Mouse (Mus musculus): ENCODE measurements around the gene Proca1. TPM values are rescaled to one million over a fixed set of nuclear protein-coding genes. Genes with fewer than 3 reads are reported as not detected.

Gene Proca1
- 102 and 105 TPM in 2 replicates for polyA plus RNA-seq (2012; ENCODE audit: insufficient read depth, insufficient read length, missing spikeins)

DNA sequence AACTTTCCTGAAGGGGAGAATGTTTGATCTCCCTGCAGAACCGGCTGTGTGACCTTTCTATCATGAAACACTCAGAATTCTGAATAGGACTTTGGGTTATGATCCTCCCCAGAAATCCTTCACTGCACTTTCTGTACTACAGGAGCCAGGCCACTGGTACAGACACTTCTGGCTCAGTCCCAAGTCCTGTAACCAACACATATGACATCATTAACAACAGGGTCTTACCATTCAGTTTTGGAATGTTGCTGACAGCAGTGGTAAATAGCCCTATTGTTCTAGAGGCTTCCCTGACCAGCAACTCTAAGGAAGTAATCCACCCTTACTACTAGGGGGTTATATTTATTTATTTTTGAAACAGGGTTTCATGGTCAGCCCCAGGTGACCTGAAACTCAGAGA, at the start of gene Proca1:
Gene Proca1 (plus strand): TSS at position 280 of the 400 bp plus-strand sequence.
- H3K27ac ChIP-seq (replicated peaks; ENCODE audit: low read depth, low read length), result no peak within 1 kb of the TSS
- no peak within 1 kb of the TSS for H3K4me3 ChIP-seq (ENCODE audit: insufficient read depth, low read depth, low read length)

GRCm38 (mm10) chr11:78143520-78143919, 49.7 kb upstream of the Proca1 start:
- Histone ChIP-seq H3K27ac (replicated peaks; ENCODE audit: low read depth, low read length) (no peak overlapping the region), H3K4me1 (ENCODE audit: control insufficient read depth, insufficient read depth, insufficient read length, low read length) (no peaks in the 10 kb centered on the region), H3K4me3 (ENCODE audit: insufficient read depth, low read depth, low read length) (no peak overlapping the region)

More for the DNA sequence above, at the start of gene Proca1:
- peaks cover 6% of the 10 kb centered on the region; the same call in 1 of the 2 replicates for H3K4me1 ChIP-seq (ENCODE audit: control insufficient read depth, insufficient read depth, insufficient read length, low read length)

DNA sequence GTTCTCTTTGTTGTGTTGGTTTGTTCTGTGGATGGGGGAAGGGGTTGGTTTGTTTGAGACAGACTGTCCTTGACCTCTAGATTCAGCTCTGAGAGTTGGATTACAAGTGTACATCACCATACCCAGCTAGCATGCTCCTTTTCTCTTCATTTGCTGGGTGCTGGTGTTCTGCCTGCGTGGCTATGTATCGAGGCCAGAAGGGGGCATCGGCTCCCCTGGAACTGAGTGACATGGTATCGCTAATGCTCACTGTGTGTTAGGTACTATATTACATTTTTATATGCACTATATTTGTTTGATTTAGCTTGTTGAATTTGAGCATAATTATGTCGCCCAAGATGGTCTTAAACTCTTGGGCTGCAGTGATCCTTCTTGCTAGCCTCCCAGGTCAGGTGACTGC, 47.0 kb upstream of the Proca1 start:
- Histone ChIP-seq H3K27ac (replicated peaks; ENCODE audit: low read depth, low read length) (no peak overlapping the region), H3K4me1 (ENCODE audit: control insufficient read depth, insufficient read depth, insufficient read length, low read length) (no peaks in the 10 kb centered on the region), H3K4me3 (ENCODE audit: insufficient read depth, low read depth, low read length) (no peak overlapping the region)

DNA sequence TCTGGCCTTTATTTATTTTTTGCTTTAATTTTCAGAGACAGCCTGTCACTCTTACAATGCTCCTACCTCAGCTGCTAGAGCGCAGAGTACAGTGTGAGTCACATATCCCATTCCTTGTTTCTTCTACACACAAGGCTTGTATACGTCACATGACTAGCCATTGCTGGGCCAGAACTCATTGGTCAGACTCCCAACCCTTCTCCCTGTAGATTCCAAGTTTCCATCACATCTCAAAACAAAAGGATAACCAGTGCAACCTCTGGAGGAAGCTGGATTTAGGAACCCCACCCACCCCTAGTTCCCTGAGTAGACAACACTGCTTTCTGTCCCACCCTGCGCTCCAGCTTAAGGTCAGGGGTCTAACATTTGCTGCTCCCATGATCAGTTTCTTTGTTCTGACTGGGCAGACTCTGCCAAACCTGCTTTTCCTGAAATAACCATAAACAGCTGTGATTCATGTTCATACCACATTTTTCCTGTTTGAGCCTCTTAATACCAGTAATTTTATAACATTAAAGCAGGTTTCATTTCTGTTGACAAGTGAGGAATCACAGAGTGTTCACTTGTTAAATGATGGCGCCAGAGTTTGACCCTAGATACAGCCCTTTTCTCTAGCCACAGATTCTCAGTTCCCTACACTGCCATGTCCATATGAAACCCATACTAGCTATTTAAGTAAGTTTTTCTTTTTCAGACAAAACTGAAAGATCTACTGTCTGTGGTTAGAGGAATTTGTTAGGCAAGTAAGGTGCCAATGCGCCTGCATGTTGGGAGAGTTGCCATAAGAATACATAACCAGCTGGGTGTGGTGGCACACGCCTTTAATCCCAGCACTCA, 46.3 kb upstream of the Proca1 start:
- Histone ChIP-seq H3K27ac (replicated peaks; ENCODE audit: low read depth, low read length) (no peak overlapping the region), H3K4me1 (ENCODE audit: control insufficient read depth, insufficient read depth, insufficient read length, low read length) (no peaks in the 10 kb centered on the region), H3K4me3 (ENCODE audit: insufficient read depth, low read depth, low read length) (no peak overlapping the region)

DNA sequence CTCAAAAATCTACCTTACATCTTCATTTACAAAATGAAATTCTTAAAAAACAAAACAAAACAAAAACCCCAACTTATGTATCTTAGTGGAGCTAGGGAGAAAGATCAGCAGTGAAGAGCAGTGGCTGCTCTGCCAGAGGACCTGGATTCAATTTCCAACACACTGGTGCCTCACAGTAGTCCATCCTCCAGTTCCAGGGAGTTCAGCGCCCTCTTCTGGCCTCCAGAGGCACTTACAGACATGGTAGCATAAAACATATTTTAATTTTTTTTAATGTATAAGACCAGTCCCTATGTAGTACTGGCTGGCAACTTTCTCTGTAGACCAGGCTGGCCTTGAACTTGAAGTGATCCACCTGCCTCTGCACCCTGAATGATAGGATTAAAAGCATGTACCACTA, 42.0 kb upstream of the Proca1 start:
- Histone ChIP-seq H3K4me3 (ENCODE audit: insufficient read depth, low read depth, low read length) (no peak overlapping the region), H3K27ac (replicated peaks; ENCODE audit: low read depth, low read length) (no peak overlapping the region), H3K4me1 (ENCODE audit: control insufficient read depth, insufficient read depth, insufficient read length, low read length) (no peaks in the 10 kb centered on the region)

DNA sequence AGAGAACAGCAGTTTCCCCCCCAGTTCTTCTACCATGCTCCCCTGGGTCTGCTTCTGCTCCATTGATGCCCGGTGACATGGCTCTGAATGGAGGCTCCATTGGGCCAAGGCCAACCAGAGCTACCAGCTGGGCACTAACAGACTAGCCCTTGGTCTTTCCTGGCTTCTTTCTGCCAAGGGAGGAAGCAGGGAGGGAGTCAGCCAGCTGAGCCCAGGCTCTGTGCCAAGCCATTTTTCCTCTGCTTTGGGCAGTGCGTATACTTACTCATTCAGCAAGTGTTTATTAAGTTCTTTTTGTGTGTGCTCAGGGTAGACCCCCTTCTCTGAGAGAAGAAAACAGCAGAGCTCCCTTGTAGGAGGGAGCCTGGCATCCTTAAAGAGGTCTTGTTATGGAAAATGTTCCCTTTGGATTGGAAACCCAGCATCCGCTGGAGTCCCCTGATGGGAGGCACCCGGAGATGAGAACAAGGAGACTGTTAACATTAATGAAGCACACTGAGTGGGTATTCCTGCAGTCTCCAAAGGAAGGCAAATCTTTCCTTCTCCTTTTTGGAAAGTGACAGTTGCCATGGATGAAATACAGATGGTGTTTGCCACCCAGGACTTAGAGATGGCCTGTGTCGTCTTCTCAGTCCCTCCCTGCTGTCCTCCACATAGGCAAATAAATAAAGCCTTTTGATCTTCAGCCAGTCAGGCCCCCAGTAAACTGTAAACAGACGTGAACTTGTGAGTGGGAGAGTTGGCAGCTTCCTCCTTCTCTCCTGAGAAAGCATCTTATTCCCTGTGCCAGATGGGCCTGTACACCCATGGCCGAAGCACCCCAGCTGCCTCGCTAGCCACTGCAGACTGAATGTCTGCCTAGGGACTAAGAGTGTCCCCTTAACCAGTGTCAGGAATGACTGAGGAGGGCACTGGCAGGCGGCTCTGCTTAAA, 40.6 kb upstream of the Proca1 start:
- H3K4me1 ChIP-seq (ENCODE audit: control insufficient read depth, insufficient read depth, insufficient read length, low read length), result no peaks in the 10 kb centered on the region
- no peak overlapping the region for H3K4me3 ChIP-seq (ENCODE audit: insufficient read depth, low read depth, low read length)
- no peak overlapping the region for H3K27ac ChIP-seq (replicated peaks; ENCODE audit: low read depth, low read length)

DNA sequence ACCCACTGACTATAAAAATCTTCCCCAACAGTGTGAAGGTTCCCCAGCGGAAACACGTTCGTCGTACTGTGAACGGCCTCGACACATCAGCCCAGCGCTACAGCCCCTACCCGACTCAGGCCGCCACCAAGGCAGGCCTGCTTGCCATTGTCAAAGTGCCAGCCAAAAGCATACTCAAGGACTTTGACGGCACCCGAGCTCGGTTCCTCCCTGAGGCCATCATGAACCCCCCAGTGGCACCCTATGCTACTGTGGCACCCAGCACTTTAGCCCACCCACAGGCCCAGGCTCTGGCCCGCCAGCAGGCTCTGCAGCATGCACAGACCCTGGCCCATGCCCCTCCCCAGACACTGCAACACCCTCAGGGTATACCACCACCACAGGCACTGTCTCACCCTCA, 39.4 kb upstream of the Proca1 start:
- H3K27ac ChIP-seq (replicated peaks; ENCODE audit: low read depth, low read length), result no peak overlapping the region
- no peak overlapping the region for H3K4me3 ChIP-seq (ENCODE audit: insufficient read depth, low read depth, low read length)
- H3K4me1 ChIP-seq (ENCODE audit: control insufficient read depth, insufficient read depth, insufficient read length, low read length), result no peaks in the 10 kb centered on the region

DNA sequence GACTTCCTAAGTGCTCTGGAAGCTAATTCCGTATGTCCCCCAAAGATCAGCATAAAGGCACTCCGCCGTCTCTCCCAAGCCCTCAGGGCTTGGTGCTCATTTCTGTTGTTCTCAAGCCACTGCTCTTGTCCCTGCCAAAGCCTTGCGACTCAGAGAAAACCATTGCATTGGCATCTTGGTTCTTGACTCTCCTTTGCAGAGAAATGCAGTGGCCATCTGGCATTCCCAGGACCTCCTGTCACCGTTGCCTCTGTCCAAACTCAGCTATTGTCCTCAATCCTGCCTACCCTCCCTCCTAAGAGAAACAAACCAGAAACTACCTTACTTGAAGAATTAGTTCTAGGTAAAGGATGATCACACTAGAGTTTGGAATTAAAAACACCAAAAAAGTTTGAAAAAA, 37.5 kb upstream of the Proca1 start:
- no peak overlapping the region for H3K4me3 ChIP-seq (ENCODE audit: insufficient read depth, low read depth, low read length)
- peaks cover 4% of the 10 kb centered on the region; the same call in 1 of the 2 replicates for H3K4me1 ChIP-seq (ENCODE audit: control insufficient read depth, insufficient read depth, insufficient read length, low read length)
- no peak overlapping the region for H3K27ac ChIP-seq (replicated peaks; ENCODE audit: low read depth, low read length)

- no peak overlapping the region for H3K4me3 ChIP-seq (ENCODE audit: insufficient read depth, low read depth, low read length)
- H3K27ac ChIP-seq (replicated peaks; ENCODE audit: low read depth, low read length), result no peak overlapping the region
- H3K4me1 ChIP-seq (ENCODE audit: control insufficient read depth, insufficient read depth, insufficient read length, low read length), result peaks cover 4% of the 10 kb centered on the region; the same call in 1 of the 2 replicates
These were observed 37.0 kb upstream of the Proca1 start for GRCm38 (mm10) chr11:78156156-78156699.

- Histone ChIP-seq H3K27ac (replicated peaks; ENCODE audit: low read depth, low read length) (no peak overlapping the region), H3K4me3 (ENCODE audit: insufficient read depth, low read depth, low read length) (no peak overlapping the region), H3K4me1 (ENCODE audit: control insufficient read depth, insufficient read depth, insufficient read length, low read length) (peaks cover 17% of the 10 kb centered on the region)
These were observed 34.1 kb upstream of the Proca1 start for GRCm38 (mm10) chr11:78159096-78159495.

GRCm38 (mm10) chr11:78159557-78159956, 33.6 kb upstream of the Proca1 start:
- Histone ChIP-seq H3K4me3 (ENCODE audit: insufficient read depth, low read depth, low read length) (no peak overlapping the region), H3K27ac (replicated peaks; ENCODE audit: low read depth, low read length) (0 out of 2 replicates have a peak overlapping the region, but pooled peaks have one; percentile 23), H3K4me1 (ENCODE audit: control insufficient read depth, insufficient read depth, insufficient read length, low read length) (peaks cover 17% of the 10 kb centered on the region)

- peaks cover 17% of the 10 kb centered on the region for H3K4me1 ChIP-seq (ENCODE audit: control insufficient read depth, insufficient read depth, insufficient read length, low read length)
- H3K4me3 ChIP-seq (ENCODE audit: insufficient read depth, low read depth, low read length), result no peak overlapping the region
- H3K27ac ChIP-seq (replicated peaks; ENCODE audit: low read depth, low read length), result peak overlapping the region; percentile 23; the same call in 1 of the 2 replicates
These were observed 33.0 kb upstream of the Proca1 start for GRCm38 (mm10) chr11:78160171-78160570.

GRCm38 (mm10) chr11:78160675-78161074, 32.5 kb upstream of the Proca1 start:
- Histone ChIP-seq H3K27ac (replicated peaks; ENCODE audit: low read depth, low read length) (no peak overlapping the region), H3K4me3 (ENCODE audit: insufficient read depth, low read depth, low read length) (no peak overlapping the region), H3K4me1 (ENCODE audit: control insufficient read depth, insufficient read depth, insufficient read length, low read length) (peaks cover 17% of the 10 kb centered on the region)

DNA sequence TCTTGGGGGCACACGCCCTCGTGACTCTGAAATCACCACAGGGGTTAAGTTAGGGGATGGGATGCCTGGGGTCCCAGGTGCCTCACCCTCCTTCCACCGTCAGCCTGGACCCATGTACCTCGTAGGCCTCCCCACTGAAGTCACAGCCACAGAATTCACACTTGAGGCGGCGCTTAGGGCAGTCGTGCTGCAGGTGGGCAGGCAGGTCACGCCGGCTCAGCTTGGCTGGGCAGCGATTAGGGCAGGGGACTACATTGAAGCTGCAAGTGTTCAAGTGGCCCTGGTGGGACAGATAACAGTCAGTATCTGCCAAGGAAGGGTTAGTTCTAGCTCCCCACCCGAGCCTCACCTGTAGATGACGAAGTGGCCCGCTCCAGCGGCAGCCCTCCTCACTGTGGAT, 32.0 kb upstream of the Proca1 start:
- H3K4me1 ChIP-seq (ENCODE audit: control insufficient read depth, insufficient read depth, insufficient read length, low read length), result peaks cover 20% of the 10 kb centered on the region
- H3K4me3 ChIP-seq (ENCODE audit: insufficient read depth, low read depth, low read length), result no peak overlapping the region
- H3K27ac ChIP-seq (replicated peaks; ENCODE audit: low read depth, low read length), result no peak overlapping the region

- H3K27ac ChIP-seq (replicated peaks; ENCODE audit: low read depth, low read length), result no peak overlapping the region
- peaks cover 22% of the 10 kb centered on the region for H3K4me1 ChIP-seq (ENCODE audit: control insufficient read depth, insufficient read depth, insufficient read length, low read length)
- H3K4me3 ChIP-seq (ENCODE audit: insufficient read depth, low read depth, low read length), result no peak overlapping the region
These were observed 31.2 kb upstream of the Proca1 start for GRCm38 (mm10) chr11:78161968-78162367.
